Mouse (Mus musculus): ENCODE results near the gene Tet3.

The Tet3 gene

DNA sequence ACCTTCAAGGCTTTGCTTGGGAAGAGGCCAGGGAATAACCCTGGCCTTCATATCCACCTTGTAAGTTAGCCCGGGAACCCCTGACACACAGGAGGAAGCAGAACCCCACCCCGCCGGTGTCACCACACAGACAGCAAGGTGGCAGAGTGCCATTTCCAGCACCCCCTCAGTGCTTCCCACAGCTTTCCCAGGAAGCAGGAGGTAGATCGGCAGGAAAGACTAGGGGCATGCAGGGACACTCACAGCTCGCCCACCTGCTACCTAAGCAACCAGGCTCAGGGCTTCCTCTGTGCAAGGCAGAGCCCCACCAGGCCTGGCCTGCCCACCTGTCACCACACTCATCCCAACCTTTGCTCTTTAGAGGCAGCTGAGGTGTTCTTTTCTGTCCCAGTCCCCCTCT lies 19.1 kb downstream of the Tet3 start:
- DNase-seq (ENCODE audit: low spot score): no peak

DNA sequence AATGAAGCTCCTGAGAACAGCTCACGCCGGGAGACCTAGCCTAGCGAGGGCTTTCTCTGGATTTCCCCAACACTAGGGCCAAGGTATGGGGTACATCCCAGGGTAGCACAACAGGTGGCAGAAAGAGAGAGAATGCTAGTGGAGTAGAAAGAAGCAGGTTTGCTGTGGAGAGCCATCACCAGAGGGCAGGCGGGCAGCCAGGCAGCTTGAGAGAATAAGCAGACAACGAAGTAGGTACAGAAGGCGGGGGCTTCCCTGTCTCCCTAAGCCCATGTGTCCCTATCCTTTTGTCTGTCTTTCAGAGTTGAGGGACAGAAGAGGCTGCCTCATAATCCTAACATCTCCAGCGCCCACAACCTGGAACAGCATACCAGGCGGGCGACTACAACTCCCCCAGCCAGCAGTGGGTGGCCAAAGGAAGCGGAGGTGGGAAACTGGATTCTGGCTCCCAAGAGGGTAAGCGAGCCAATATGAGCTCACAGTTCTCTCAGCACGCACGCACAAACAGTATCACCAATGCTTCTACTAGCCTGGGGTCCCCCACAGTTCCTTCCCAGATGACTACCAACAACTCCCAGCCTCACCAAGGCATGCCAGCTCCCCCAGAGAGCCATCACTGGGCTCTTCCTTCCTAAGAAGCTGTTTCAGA lies 19.6 kb downstream of the Tet3 start:
- no peak for DNase-seq (ENCODE audit: low spot score)

DNA sequence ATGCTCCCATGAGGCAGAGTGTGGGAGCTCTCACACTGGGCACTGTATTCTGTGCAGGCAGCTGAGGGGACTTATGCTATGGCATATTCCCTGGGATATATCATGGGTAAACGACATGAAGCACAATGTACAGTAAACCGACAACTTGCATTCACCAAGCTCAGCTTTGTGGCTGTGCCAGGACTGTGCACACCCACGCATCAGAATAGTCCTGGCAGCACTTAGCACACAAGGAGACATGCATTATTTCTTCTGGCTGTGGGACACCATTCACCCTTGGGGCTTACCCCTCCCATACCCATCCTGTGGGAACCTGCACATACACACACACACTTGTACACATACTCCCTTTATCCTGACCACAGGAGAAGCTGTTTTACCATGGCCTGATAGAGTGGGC lies 20.3 kb downstream of the Tet3 start:
- no peak for DNase-seq (ENCODE audit: low spot score)

DNA sequence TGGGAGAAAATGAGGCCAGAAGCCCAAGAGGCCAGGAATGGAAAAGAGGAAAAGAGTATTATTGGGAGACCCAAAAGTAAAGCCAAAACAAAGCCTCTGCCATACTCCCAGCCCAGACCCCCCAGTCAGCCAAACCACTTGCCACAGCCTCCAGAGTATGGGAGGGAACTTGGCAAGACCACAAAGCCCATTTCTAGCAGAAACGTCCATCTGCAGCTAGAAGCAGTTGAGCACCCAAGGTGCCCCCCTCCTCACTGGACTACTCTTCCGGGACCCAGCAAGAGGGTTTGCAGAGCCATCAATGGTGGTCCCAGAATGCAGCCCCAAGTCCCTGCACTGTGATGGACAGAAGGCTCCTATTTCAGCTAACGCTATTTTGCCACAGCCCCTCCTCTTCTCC lies 21.1 kb downstream of the Tet3 start:
- no peak for DNase-seq (ENCODE audit: low spot score)

DNA sequence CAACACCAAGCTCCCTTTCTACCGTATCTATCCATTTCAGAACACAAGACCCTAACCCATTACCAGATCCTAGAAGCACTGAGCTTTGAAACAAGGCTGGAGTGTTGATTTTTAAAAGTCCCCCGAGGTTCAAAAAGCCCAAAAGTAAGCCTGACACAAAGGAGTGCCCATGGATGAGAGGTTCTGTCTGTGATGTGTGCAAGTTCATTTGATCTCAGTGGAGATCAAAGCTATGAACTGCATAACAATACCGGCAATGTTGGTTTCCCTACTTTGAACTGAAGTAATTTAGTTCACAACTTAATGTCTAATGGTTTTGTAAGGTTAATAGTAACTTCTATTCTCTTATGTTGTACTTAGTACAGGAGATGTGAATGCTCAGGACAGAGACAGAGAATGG lies 21.7 kb downstream of the Tet3 start:
- DNase-seq (ENCODE audit: low spot score): no peak

DNA sequence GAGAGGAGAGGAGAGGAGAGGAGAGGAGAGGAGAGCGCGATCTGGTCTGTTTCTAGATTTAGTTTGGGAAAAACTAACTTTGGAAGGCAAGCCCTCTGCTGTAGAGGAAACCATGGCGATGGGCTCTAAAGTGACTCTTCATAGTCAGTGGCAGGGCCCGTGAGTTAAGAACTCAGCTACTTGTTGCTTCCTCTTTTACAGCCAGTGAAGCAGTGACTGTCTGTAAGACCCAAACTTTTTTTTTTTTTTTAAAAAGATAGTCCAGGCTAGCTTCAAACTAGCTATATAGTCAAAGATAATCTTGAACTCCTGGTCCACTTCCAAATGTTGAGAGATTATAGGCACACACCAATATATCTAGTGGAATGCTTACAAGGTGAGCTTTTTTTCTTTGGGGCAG lies 22.3 kb downstream of the Tet3 start:
- no peak for DNase-seq (ENCODE audit: low spot score)

DNA sequence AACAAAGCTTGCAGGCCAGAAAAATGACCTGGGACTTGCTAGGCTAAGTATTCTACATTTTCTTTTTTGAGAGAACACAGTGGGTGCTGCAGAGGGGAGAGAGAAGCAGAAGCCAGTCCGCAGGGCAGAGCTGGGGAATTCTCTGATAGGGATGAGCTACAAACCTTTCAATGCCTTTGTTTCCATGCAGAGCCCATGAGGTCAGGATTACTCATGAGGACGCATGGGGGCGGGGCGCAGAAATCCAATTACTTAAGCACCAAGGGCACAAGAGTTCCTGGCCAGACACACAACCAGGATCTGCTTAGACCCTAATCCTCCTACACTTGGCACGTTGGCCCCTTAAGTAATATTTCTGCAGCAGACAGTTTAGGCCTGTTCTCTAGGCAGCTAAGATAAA lies 23.7 kb downstream of the Tet3 start:
- DNase-seq (ENCODE audit: low spot score): no peak

DNA sequence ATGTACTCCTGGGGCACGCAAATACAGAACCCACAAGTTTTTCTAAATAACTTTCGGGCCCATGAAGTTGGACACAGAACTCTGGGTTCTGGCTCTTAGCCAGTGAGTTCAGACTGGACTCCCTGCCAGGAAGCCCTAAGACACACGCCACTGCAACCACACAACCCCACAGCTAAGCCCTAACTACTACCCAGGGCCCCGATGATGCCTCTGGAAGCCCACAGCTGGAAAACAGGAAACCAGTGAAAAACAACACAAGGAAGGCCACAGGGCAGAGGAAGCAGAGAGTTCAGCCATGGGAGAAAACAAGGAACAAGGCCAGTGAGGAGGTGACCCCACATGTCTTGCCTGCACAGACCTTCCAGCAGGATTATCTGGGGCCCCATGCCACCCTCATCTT lies 25.3 kb downstream of the Tet3 start:
- no peak for DNase-seq (ENCODE audit: low spot score)

DNA sequence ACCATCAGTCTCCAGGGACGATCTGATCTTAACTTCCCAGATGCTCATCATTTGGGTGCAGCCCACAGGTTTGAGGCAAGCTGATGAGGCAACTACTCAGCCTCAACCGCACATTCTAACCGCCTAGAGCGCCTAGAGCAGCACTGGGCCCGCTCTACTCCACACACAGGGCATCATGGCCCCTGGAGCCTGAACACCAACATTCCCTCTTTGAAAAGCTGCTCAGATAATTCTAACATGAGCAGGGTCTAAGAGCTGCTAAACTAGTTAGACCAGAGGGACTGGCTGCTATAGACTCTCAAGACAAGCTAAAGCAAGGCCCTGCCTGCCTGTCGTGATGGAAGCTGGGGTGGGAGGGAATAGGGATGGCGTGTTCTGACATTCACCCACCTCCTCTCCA lies 25.9 kb downstream of the Tet3 start:
- no peak for DNase-seq (ENCODE audit: low spot score)

DNA sequence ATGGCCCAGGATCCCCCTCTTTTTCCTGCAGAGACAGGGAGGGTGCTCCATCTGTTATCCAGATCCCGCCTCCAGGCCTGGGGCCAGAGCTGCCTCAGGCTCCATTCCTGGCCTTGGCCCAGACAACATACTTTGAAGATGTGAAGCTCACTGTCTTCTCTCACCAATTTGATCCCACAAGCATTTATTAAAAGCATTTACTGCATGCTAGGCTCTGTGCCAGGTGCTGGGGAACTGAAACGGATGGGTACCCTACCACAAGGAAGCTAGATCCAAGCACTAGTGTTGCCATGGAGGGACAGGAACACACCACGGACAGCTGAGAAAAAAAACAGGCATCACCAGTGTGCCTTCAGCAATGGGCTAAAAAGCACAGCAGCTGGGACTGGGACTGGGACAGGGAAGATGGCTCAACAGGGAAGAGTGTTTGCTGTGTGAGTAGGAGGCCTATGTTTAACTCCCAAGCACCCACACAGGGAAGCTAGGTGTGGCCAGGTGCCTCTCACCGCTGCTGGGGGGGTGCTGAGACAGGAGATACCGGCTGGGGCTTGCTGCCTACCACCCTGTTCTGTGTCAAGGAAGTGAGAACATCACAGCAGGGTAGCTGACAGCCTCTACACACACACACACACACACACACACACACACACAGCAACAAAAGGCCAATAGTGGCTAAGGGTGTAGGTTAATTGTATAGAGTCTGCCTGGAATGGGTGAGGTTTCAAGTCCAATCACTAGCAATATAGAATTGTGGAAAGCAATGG lies 30.7 kb downstream of the Tet3 start:
- no peak for DNase-seq (ENCODE audit: low spot score)

DNA sequence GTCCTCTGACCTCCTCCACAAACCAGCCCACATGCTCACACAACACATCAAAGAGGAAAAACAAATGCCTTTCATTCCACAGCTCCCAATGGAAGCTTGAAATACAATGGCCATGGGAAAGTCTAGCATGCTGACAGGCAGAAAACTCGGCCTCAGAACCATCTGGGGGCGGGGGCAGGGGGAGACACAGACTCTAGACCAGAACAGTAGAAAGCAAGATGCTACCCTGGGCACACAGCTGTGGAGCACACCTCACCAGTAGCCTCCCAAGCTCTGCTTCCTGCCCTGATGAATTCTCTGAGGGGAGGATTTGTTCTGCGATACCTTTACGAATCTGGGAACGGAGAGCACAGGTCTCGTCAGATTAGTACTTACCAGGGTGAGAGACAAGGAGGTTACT lies 31.4 kb downstream of the Tet3 start:
- no peak for DNase-seq (ENCODE audit: low spot score)

DNA sequence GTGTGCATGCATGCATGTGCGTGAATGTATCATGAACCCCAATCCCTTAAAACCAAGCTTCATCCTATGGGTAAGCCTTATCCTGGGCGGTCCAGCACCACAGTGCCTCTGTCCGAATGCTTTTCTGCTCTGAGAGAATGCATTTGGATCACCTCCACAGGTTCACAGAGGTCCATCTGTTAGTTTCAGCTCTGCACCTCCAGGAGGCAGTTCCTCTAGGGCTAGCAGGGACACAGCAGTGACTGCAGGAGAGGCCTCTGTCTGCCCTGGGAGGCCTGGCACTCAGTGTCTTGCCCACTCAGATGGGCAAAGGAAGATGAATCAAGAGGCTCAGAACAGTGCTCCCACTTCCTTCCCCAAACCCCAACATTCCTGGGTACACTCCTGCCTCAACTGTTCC lies 32.3 kb downstream of the Tet3 start:
- no peak for DNase-seq (ENCODE audit: low spot score)

DNA sequence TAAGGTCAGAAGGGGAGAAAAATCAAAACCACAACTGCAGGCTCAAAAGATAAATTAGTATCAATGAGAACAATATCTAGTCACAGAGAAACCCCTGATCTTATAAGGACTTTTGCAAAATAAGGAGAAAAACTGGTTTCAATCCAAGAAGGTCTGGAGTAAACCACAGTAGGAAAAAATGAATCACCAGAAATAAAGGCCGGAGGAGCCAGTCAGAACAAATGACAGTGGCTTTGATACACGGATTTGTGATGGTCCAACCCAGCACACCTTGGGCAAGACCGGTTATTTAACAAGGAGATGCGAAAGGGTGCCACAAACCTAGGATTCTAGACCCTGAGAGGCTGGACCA lies 34.9 kb downstream of the Tet3 start:
- no peak for DNase-seq (ENCODE audit: low spot score)

DNA sequence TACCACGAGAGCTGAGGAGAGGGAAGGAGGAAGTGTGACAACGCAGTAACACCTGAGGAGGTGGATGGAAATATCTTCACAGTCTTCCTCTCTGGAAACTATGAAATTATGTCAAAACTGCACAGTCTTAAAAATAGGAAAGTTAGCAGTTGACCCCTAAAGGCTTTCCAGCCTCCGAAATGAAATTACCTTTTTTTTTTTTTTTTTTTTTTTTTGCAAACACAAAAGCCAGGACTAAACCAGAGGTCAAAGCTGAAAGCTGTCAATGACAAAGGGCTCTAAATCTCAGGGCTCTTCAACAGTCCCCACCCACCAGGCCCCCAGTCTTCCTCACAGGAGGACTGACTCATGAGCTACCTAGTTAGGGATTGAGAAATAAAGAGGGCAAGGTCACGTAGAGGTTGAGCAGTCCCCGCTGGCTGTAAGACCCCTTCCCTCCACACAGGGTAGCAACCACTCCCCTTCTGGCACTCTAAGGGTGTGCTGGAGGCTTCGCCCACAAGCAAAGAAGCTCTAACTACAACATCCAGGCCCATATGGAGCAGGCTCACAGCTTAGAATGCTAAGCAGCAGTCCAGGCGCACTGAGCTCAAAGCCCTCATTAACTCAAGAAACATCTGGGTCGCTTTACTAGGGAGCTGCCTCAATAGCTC lies 35.4 kb downstream of the Tet3 start:
- DNase-seq (ENCODE audit: low spot score): no peak

DNA sequence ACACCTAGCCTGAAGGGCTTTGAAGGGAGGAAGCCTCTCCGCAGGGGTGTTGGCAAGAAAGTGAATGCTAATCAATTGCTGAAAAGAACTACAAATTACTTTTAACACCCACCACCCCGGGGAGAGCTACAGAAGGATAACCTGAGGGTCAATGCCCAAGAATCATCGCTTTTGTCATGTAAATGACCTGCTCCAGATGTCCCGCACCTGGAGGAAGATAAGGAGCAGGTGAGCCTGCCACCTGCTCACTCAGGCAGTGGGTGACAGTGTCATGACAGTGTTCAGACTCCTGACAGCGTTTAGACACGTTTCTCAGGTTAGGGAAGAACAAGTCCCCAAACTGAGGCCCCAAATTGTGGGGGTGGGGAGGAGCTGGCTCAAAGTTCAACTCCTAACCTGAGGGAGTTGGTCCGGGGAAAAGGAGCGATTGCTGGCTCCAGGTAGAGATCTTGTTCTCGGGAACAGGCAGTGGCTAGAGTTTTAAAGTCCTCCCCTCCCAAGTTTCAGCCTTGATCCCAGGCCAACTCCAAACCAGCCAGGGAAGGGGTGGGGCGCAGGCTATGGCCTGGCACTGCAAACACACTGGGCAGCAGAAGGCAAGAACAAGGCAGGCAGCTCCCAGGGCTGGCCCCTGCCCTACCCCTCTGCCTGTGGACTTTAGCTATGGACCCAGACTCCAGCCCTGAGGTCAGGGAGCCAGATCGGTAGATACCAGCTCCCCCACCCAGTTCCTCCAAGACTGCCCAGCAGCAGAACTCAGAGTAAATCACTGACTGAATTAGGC lies 36.8 kb downstream of the Tet3 start:
- DNase-seq (ENCODE audit: low spot score): no peak

DNA sequence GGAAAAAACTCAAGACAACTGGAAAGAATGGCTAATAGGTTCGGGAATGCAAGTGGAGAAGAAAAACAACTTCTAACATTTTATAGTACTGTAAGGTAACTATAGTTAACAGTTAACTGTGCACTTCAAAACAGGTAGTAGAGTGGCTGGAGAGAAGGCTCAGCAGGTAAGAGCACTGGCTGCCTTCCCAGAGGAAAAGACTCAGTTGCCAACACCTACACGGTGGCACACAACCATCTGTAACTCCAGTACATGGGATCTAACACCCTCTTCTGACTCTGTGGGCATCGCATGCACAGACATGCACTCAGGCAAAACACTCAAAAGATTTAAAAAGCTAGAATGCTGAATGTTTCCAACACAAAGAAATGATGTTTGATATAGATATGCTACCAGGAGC lies 39.4 kb downstream of the Tet3 start:
- no peak for DNase-seq (ENCODE audit: low spot score)

DNA sequence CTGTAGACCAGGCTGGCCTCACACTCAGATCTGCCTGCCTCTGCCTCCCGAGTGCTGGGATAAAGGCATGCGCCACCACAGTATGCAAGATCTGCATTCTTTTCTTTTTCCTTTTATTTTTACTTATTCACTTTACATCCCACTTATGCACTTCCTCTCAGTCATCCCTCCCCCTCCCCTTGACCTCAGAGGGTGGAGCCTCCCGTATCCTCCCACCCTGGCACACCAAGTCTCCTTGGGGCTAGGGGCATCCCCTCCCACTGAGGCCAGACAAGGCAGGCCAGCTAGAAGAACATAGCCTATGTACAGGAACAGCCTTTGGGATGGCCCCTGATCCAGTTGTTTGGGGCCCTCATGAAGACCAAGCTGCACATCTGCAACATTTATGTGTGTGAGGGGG lies 41.4 kb downstream of the Tet3 start:
- DNase-seq (ENCODE audit: low spot score): no peak

DNA sequence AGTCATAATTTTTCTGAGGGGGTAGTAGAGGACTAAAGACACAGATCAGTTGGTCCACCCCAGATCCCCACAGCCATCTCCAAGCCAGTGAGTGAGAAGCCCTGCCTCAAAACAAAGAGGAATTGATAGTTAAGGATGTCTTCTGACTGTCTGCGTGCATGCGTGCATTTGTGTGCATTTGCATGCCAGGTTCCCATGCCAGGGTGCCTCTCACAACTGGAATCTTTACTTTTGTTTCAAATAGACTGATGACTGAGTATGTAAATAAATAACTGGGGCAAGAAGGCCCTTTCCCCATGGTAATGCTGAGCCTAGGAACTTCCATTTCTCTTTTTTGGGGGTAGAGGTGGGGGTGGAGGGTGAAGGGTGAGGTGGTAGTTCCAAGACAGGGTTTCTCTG lies 41.8 kb downstream of the Tet3 start:
- no peak for DNase-seq (ENCODE audit: low spot score)

DNA sequence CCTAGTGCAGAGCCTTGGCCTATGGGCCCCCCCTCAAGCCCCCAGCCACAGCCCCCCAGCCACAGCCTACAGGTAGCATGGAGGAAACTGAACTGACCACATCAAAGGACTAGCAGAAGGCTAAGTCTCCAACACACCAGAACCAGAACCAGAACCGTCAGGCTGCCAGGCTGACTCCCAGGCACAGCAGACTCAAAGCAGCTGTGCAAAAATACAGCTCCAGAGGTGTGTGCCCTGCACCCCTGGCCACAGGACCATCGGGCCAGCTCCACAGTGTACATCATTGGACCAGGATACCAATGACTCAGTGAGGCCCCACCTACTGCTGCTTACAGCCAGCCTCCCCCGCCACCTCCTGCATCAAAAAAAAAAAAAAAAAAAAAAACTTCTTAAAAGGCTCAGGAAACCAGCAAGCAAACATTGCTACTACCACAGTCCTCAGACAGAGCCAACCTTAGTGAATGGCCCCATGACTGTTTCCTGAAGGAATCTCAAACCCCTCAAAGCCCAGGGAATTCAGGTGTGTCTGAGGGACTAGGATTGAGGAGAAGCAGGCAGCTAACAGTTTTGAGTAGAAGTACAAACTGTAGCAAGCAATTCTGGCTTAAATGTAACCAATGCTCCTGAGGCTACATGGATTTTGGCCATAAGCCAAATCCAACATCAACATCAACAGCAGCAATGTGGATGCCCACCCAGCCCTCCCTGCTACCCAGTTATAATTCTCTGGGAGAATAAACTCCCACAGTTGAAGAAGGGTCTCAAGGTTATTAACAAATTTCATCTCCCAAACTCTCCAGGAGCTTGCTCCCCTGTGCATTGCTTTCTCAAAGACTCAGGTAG lies 42.4 kb downstream of the Tet3 start:
- no peak for DNase-seq (ENCODE audit: low spot score)

DNA sequence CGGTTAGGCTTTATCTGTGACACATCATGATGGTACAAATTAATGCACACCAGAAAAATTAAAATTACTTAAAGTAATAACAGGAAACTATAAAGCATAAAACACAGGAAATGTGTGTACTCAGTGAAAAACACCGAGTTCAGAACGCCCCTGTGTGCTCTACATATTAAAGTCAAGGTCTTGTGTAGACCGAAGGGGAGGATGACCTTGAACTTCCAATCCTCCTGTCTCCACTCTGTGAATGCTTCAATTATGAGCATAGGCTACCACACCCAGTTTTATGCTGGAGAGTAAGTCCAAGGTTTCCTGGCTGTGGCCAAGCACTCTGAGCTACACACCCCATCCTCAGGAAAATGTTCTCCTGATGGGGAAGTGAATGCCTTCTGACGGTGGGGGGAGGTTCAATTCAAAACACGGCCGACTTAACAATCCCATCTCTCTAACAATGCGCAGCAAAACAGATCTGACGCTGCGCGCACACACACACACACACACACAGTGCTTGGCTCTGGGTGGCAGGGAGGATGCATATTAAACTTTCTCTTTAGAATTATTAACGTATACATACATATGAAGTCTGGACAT lies 43.4 kb downstream of the Tet3 start:
- DNase-seq (ENCODE audit: low spot score): no peak

DNA sequence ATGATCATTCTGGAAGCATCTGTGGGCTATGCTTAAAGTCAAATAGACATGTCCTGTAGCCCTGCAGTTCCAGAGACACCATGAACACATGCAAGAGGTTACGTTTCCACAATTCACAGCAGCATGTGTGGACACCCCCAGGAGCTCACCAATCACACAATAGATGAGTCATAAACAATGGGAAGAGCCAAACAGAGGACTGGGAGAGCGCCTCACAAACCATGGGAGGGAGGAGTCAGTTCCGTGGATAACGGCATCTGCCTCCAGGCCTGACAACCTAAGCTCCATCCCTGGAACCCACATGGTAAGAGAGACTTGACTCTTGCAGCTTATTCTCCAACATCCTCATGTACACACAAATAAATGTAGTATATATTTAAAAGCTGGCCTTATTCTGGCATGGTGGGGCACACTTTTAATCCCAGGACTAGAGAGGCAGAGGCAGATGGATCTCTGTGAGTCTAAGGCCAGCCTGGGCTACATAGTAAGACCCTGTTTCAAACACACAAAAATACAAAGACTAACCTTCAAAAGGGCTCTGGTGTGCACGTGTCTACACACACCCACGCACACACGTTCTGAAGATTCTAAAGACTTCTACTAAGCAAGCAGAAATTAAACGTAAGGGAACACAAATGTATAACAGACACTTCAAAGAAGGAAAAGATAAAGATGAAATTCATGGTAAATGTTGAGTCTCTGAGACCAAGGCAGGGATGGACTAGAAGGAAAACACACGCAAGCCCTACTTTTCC lies 44.1 kb downstream of the Tet3 start:
- DNase-seq (ENCODE audit: low spot score): no peak
